Mouse (Mus musculus): ENCODE measurements around the gene St6galnac6. TPM values are rescaled to one million over a fixed set of nuclear protein-coding genes. Genes with fewer than 3 reads are reported as not detected.

The St6galnac6 gene
- total and polyA plus RNA-seq, 3 experiments, result 12.5 to 26.5 TPM; not detected in 1

GRCm38 (mm10) chr2:32640550-32641051, 41.1 kb downstream of the St6galnac6 start:
- no peaks in the 10 kb centered on the region for H3K27me3 ChIP-seq (ENCODE audit: control insufficient read depth in 1 of 2, insufficient read depth in 2 of 2, low read length in 2 of 2)
- H3K79me2 ChIP-seq (ENCODE audit: control insufficient read depth, insufficient read depth, low read length, poor library complexity), result no peaks in the 10 kb centered on the region
- H3K36me3 ChIP-seq (ENCODE audit: control insufficient read depth in 1 of 2, insufficient read depth in 2 of 2, low read length in 2 of 2), result no peaks in the 10 kb centered on the region
- DNase-seq (ENCODE audit: low read depth, low spot score), result no peak
- H3K9me3 ChIP-seq (replicated peaks; ENCODE audit: insufficient read depth, low read length), result no peaks in the 10 kb centered on the region
- no peak overlapping the region for H3K27ac ChIP-seq (ENCODE audit: control insufficient read depth, low read depth, low read length)
- no peak overlapping the region for H3K4me3 ChIP-seq (ENCODE audit: control insufficient read depth in 1 of 2, insufficient read depth in 1 of 2, low read depth in 2 of 2, low read length in 2 of 2)
- no peaks in the 10 kb centered on the region; a peak in 1 of 4 replicates for H3K4me1 ChIP-seq (ENCODE audit: control insufficient read depth in 1 of 2, insufficient read depth in 2 of 2, low read length in 2 of 2)
- TF ChIP-seq TCF12 (IDR thresholded peaks at IDR 0.05; ENCODE audit: low read depth, low read length), result no peak
- TF ChIP-seq NRF1 (IDR thresholded peaks at IDR 0.05; ENCODE audit: insufficient read depth, low read depth, low read length, poor library complexity, severe bottlenecking), result no peak
- TF ChIP-seq CHD2 (IDR thresholded peaks at IDR 0.05; ENCODE audit: low read length), result no peak
- TF ChIP-seq MXI1 (IDR thresholded peaks at IDR 0.05; ENCODE audit: low read depth, low read length), result no peak
- TF ChIP-seq MYB (IDR thresholded peaks at IDR 0.05; ENCODE audit: low read depth, low read length), result no peak
- TF ChIP-seq USF1 (IDR thresholded peaks at IDR 0.05; ENCODE audit: low read depth, low read length), result no peak
- no peak for TF ChIP-seq HCFC1 (IDR thresholded peaks at IDR 0.05; ENCODE audit: low read depth, low read length)
- no peak for TF ChIP-seq TAL1 (IDR thresholded peaks at IDR 0.05; ENCODE audit: low read length)
- TF ChIP-seq TBP (IDR thresholded peaks at IDR 0.05; ENCODE audit: low read depth, low read length), result no peak
- TF ChIP-seq SMC3 (IDR thresholded peaks at IDR 0.05; ENCODE audit: low read depth, low read length), result no peak
- TF ChIP-seq MEF2A (IDR thresholded peaks at IDR 0.05; ENCODE audit: extremely low read depth, insufficient replicate concordance, low read depth, low read length, poor library complexity, severe bottlenecking), result no peak
- no peak for TF ChIP-seq RCOR1 (IDR thresholded peaks at IDR 0.05; ENCODE audit: low read depth, low read length)
- no peak for TF ChIP-seq MAFK (IDR thresholded peaks at IDR 0.05; ENCODE audit: borderline replicate concordance, low read depth, low read length)
- no peak for TF ChIP-seq ZKSCAN1 (IDR thresholded peaks at IDR 0.05; ENCODE audit: low read depth, low read length)
- TF ChIP-seq ZC3H11A (IDR thresholded peaks at IDR 0.05; ENCODE audit: low read depth, low read length), result no peak
- no peak for TF ChIP-seq CHD1 (IDR thresholded peaks at IDR 0.05; ENCODE audit: low read depth, low read length)
- no peak for TF ChIP-seq POLR2A (IDR thresholded peaks at IDR 0.05; ENCODE audit: control insufficient read depth in 1 of 2, insufficient read depth in 1 of 2, low read depth in 1 of 2, low read length in 2 of 2, poor library complexity in 1 of 2)
- no peak for TF ChIP-seq ELF1 (IDR thresholded peaks at IDR 0.05; ENCODE audit: low read depth, low read length)
- TF ChIP-seq RAD21 (IDR thresholded peaks at IDR 0.05; ENCODE audit: low read depth, low read length), result no peak
- no peak overlapping the region for H3K9ac ChIP-seq (ENCODE audit: control insufficient read depth, low read depth, low read length, poor library complexity, severe bottlenecking)

- Histone ChIP-seq H3K27ac (ENCODE audit: control insufficient read depth, low read depth, low read length) (no peak overlapping the region), H3K27me3 (ENCODE audit: control insufficient read depth in 1 of 2, insufficient read depth in 2 of 2, low read length in 2 of 2) (no peaks in the 10 kb centered on the region), H3K79me2 (ENCODE audit: control insufficient read depth, insufficient read depth, low read length, poor library complexity) (no peaks in the 10 kb centered on the region), H3K9me3 (replicated peaks; ENCODE audit: insufficient read depth, low read length) (no peaks in the 10 kb centered on the region), H3K9ac (ENCODE audit: control insufficient read depth, low read depth, low read length, poor library complexity, severe bottlenecking) (no peak overlapping the region), H3K36me3 (ENCODE audit: control insufficient read depth in 1 of 2, insufficient read depth in 2 of 2, low read length in 2 of 2) (no peaks in the 10 kb centered on the region), H3K4me1 (ENCODE audit: control insufficient read depth in 1 of 2, insufficient read depth in 2 of 2, low read length in 2 of 2) (peaks cover 0 to 4% of the 10 kb centered on the region in 2 experiments; a peak in 1 of 4 replicates), H3K4me3 (ENCODE audit: control insufficient read depth in 1 of 2, insufficient read depth in 1 of 2, low read depth in 2 of 2, low read length in 2 of 2) (no peak overlapping the region)
- no peak for DNase-seq (ENCODE audit: low read depth, low spot score)
- no peak for TF ChIP-seq EP300 (IDR thresholded peaks at IDR 0.05; ENCODE audit: low read depth in 1 of 2, low read length in 2 of 2)
- TF ChIP-seq JUND (IDR thresholded peaks at IDR 0.05; ENCODE audit: low read depth, low read length), result no peak
- no peak for TF ChIP-seq ZNF384 (IDR thresholded peaks at IDR 0.05; ENCODE audit: low read depth, low read length)
- no peak for TF ChIP-seq ZC3H11A (IDR thresholded peaks at IDR 0.05; ENCODE audit: low read depth, low read length)
Measured at GRCm38 (mm10) chr2:32641810-32642209, 42.3 kb downstream of the St6galnac6 start.

Data from MEL (cell line).